Mouse (Mus musculus) small intestine, adult 2 months (tissue): ENCODE results near the gene Samd4b.

Experiments
- CTCF ChIP-seq: fragments of 200-500 bp; IDR thresholded peaks from 2 replicates; pipeline ENCODE4 v1.5.1; 2012; ENCODE audit warnings: low read depth, mild to moderate bottlenecking, control low read depth, inconsistent platforms, low read length, moderate library complexity, mixed read lengths; ENCODE audit not compliant: insufficient replicate concordance, insufficient read length; ENCODE audit errors: extremely low read depth
- POLR2A ChIP-seq: fragments of 200-500 bp; IDR thresholded peaks from 2 replicates; pipeline ENCODE4 v1.6.1; 2012; ENCODE audit warnings: low read depth, mild to moderate bottlenecking, control low read depth, inconsistent platforms, low read length, moderate library complexity

DNA sequence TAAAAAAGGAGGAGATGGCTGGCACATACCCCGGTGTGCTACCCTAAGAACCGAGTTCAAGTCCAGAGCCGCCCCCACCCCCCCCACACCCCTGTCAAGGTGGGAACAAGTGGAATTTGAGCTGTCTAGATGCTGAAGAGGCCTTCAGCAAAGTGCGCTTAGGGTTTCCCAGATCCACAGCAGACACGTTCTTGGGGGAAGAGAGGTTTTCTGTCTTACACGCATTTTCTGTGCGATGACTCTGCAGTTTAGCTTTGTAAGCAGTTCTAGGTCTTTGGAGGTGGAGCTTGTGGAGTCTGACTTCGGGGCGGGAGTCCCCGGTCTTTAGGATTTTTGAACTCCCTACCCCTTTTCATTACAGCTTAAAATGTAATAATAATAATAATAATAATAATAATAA is 33.1 kb upstream of the Samd4b start, which contains the start of gene Acp7:
- TF ChIP-seq CTCF (no peak), POLR2A (no peak)
